Mouse (Mus musculus) heart, adult 8-10 months (tissue): Measurements from ENCODE around the gene Olfr54. TPM values are rescaled to one million over a fixed set of nuclear protein-coding genes. Genes with fewer than 3 reads are reported as not detected.
"Not testable (repeated sequence)": the region's sequence is repeated elsewhere in the genome, so short reads cannot be mapped to it uniquely, and the experiment has no call there.

Source experiments
- DNase-seq: peaks from one replicate; pipeline ENCODE4 v3.0.0; 2022; ENCODE audit warnings: low spot score
- total RNA-seq, 4 experiments: library from RNA; stranded (reverse); gene quantifications; 2 replicates each; pipeline ENCODE4 v1.2.4; 2022

Gene Olfr54
- total RNA-seq: not detected

- no peak for DNase-seq
Observed at GRCm38 (mm10) chr11:51013936-51014335, at the start of gene Olfr54. Gene Olfr54, plus strand, starts transcription at chr11:51014236.

DNA sequence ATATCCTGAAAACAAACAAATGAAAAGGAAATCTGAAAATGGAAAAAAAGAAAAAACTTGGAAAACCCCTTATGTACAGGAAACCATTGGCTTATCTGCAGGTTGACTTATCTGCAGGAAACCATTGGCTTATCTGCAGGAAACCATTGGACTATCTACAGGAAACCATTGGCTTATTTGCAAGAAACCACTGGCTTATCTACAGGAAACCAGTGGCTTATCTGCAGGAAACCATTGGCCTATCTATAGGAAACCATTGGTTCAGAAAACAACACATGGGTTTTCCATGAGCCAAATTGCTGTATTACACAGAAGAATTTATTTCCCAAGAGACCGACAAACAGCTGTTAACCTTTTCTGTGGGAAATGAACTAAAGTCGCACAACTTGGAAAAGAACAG is 49.1 kb upstream of the Olfr54 start:
- peak; percentile 57 for DNase-seq

GRCm38 (mm10) chr11:50966230-50966629 is 47.8 kb upstream of the Olfr54 start, which contains the start of gene Olfr1378:
Gene Olfr1378, plus strand, starts transcription at chr11:50966530.
- DNase-seq: no peak

DNA sequence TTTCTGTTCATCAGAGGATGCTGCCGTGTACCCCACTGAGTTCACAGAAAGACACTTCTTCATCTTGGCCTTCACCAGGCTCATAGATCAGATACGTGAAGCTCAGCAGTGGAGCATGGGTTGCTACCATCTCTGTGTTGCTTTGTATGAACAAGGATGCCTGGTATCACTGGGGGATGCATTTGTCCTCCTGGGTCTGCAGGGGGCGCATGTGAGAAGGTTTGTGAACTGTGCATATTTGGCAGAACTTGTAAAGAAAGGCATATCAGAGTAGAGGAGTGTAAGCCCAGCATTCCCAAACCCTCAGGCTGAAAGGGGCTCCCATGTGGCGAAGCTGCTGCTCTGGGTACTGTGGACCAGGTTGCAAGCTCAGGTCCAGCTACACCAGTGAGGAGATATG is 36.8 kb upstream of the Olfr54 start:
- no peak for DNase-seq

DNA sequence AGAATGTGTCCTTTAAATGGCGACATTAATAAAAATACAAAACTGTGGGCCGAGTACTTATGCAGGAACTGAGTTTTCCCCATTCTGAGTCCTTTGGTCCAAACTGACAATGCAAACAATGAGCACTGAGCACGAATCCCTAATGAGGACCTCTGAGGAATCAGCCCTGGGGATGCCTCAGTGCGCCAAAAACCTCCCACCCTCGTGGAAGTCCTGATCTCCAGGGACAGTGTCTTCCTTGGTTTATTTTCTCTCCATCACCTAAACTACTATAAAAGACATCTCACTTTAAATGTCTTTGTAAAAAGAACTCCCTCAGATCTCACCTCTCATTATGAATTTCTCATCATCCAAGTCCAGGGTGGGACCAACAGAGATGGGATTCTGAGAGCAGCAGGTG is 32.4 kb upstream of the Olfr54 start, which contains the start of gene Olfr1377:
TSS of gene Olfr1377 (plus strand) at position 301 of the 400 bp plus-strand sequence.
- DNase-seq: no peak

- DNase-seq: no peak
Observed at GRCm38 (mm10) chr11:51003296-51003695, 10.7 kb upstream of the Olfr54 start, which contains the start of gene Olfr51. Gene Olfr51, plus strand, starts transcription at chr11:51003596.

DNA sequence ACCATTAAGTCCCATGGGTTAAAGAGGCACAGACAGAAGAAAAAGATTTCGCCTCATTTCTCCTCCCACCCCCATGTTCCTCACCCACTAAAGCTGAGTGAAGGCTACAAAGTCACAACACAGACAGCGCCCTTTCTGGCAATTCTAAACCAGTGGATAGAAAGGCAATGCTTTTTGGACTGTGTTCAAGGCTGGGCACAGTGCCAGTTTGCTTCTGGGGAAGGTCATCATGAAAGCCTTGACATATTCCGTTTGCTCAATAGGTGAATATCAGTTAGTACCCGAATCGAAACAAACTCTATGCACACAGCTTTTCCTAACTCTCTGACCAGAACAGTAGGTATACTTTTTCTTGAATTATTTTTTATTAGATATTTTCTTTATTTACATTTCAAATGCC is 2.2 kb upstream of the Olfr54 start:
- peak; percentile 19 for DNase-seq

DNA sequence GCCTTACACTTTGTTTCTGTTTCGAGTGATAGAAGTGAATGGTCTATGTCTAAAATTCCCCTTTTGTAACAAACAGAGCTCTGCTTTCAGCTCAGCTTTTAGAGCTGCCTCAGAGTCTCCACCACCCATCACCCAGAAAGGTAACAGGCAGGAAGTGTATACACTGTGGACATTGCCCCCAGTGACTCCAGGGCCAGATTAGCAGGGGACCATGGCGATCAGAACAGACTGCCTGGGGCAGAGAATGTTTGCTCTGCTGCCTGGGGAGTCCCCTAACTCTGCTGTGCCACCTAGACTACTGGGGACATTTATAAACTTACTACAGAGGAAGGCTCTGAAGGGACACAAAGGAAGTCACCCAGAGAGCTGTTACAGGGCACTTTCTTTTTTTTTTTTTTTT is 2.3 kb downstream of the Olfr54 start:
- no peak for DNase-seq

DNA sequence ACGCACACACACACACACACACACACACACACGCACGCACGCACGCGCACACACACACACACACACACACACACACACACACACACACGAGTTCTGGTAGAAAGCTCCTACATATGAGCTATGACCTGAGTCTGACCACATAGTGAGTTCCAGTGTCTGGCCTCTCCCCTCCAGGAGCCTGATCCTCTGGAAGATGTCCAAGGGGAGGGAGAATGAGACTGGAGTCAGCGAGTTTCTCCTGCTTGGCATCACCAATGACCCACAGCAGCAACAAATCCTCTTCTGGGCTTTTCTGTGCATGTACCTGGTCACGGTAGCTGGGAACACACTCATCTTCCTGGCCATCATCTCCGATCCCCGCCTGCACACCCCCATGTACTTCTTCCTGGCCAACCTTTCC is 12.8 kb downstream of the Olfr54 start:
- DNase-seq: not testable (repeated sequence)

- not testable (repeated sequence) for DNase-seq
Observed at GRCm38 (mm10) chr11:51029381-51029780, 15.3 kb downstream of the Olfr54 start.

- DNase-seq: no peak
Observed at GRCm38 (mm10) chr11:51030225-51030624, 16.2 kb downstream of the Olfr54 start.

GRCm38 (mm10) chr11:51032851-51033250 is 18.8 kb downstream of the Olfr54 start:
- peak; percentile 23 for DNase-seq

DNA sequence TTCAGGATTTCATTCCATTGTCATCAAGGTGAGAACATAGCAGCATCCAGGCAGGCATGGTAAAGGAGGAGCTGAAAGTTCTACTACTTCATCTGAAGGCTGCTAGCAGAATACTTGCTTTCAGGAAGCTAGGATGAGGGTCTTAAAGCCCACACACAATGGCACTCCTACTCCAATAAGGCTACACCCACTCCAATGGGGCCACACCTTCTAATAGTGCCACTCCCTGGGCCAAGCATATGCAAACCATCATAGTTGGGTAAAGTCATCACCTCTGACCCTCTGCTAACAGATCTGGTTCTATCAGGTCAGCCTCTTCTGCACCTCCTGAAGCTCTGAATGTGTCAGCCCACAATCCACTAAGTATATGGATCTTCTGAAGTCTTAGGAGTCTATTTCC is 20.1 kb downstream of the Olfr54 start:
- not testable (repeated sequence) for DNase-seq

- DNase-seq: peak; percentile 5
Observed at GRCm38 (mm10) chr11:51035951-51036350, 21.9 kb downstream of the Olfr54 start.

DNA sequence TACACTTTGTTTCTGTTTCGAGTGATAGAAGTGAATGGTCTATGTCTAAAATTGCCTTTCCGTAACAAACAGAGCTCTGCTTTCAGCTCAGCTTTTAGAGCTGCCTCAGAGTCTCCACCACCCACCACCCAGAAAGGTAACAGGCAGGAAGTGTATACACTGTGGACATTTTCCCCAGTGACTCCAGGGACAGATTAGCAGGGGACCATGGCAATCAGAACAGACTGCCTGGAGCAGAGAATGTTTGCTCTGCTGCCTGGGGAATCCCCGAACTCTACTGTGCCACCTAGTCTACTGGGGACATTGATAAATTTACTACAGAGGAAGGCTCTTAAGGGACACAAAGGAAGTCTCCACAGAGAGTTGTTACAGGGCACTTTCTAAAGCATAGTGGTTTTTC is 30.7 kb downstream of the Olfr54 start:
- DNase-seq: not testable (repeated sequence)

DNA sequence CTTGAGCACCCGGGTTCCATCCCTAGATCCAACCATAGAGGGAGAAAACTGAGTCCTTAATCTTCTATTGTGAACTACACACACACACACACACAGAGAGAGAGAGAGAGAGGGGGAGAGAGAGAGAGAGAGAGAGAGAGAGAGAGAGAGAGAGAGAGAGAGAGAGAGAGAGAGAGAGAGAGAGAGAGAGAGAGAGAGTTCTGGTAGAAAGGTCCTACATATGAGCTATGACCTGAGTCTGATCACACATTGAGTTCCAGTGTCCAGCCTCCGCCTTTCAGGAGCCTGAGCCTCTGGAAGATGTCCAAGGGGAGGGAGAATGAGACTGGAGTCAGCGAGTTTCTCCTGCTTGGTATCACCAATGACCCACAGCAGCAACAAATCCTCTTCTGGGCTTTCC is 33.8 kb downstream of the Olfr54 start, which contains the start of gene Olfr1375:
TSS of gene Olfr1375 (plus strand) at position 301 of the 400 bp plus-strand sequence.
- DNase-seq: not testable (repeated sequence)

GRCm38 (mm10) chr11:51051678-51052077 is 37.6 kb downstream of the Olfr54 start:
- no peak for DNase-seq

GRCm38 (mm10) chr11:51053230-51053629 is 39.2 kb downstream of the Olfr54 start:
- DNase-seq: no peak

GRCm38 (mm10) chr11:51059151-51059571 is 45.1 kb downstream of the Olfr54 start, which contains the start of gene Zfp354a:
Gene Zfp354a, plus strand, starts transcription at chr11:51059257.
- peak; percentile 57 for DNase-seq

GRCm38 (mm10) chr11:51059640-51060039 is 45.6 kb downstream of the Olfr54 start:
- no peak for DNase-seq

DNA sequence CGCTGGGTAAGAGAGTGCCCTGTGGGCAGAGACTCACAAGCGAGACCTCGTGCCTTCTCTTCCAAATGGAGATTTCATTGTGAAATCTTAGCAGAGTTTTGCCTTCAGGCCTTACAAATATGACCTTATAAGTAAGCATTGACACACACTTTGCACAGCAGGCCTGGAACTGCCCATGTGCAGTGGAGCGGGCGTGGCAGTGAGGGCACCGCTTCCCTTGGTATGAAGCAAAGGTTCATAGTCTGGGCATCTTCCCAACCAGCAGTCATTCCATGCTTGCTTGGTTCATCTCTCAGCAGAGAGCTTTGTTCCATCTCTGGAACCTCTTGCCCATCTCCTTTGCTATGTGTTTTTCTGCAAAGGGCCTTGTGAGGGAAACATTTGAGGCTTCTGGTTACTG is 46.9 kb downstream of the Olfr54 start:
- DNase-seq: no peak

DNA sequence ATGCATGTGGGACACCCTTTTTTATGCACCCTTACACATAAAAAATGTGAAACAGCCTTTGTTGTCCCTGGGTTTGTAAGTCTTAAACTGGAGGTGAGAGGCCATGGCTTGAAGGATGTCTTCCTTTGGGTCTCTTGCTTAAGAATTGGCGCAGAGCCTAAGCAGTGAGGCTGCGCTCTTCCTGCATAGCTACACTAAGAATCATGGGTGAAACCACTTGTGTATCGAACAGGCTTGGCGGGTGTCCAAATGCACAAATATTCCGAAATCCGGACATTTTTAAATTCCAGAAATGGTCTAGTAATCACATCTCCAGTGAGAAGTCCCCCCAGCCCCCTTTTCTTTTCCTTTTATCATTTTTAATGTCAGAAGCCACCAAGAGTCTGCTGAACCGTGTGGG is 49.2 kb downstream of the Olfr54 start:
- no peak for DNase-seq

GRCm38 (mm10) chr11:51063841-51064240 is 49.8 kb downstream of the Olfr54 start:
- DNase-seq: no peak
